Mouse (Mus musculus): Measurements from ENCODE around the gene 6430548M08Rik. TPM values are rescaled to one million over a fixed set of nuclear protein-coding genes. Genes with fewer than 3 reads are reported as not detected.

6430548M08Rik gene
- total RNA-seq, 1 experiment: 0.54 TPM

DNA sequence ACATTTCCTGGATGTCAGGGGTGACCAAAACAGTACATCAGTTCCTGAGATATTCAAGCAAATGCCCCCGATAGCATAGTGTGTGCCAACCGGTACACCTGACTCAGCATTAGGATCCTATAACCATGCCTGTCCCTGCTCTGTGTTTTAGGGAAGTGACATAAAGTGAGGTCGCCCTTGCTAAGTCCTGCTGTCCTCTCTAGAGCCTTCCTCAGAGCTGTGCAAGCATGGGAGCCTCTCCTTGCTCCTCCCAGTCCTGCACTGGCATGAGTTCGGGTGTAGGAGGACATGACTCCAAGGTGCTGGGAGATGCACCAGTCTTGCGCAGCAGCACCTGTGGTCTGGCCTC is 48.4 kb downstream of the 6430548M08Rik start:
- H3K27ac ChIP-seq (ENCODE audit: insufficient read depth, low read depth, low read length, poor library complexity, severe bottlenecking): no peak overlapping the region
- no peaks in the 10 kb centered on the region for H3K36me3 ChIP-seq (ENCODE audit: control insufficient read depth, insufficient read depth, low read length, poor library complexity, severe bottlenecking)
- DNase-seq (ENCODE audit: low read depth, low spot score): no peak
- H3K9me3 ChIP-seq (ENCODE audit: control insufficient read depth, insufficient read depth, low read depth, low read length): no peaks in the 10 kb centered on the region
- in situ Hi-C loops (cut with MboI; ENCODE audit: low sequenced_read_pairs in 2 of 2, unreplicated experiment in 2 of 2): no loop called here
- H3K9ac ChIP-seq (ENCODE audit: insufficient read depth, low read depth, low read length, poor library complexity, severe bottlenecking): no peak overlapping the region
- no peaks in the 10 kb centered on the region; a peak in 1 of 4 replicates for H3K4me1 ChIP-seq (ENCODE audit: control insufficient read depth in 2 of 2, insufficient read depth in 2 of 2, low read length in 2 of 2, poor library complexity in 1 of 2)
- TF ChIP-seq ZNF384 (IDR thresholded peaks at IDR 0.05; ENCODE audit: low read depth, low read length): no peak
- TF ChIP-seq CHD2 (IDR thresholded peaks at IDR 0.05; ENCODE audit: low read depth, low read length): no peak
- no peak for TF ChIP-seq MAFK (IDR thresholded peaks at IDR 0.05; ENCODE audit: insufficient read depth, low read depth, low read length)
- TF ChIP-seq ZC3H11A (IDR thresholded peaks at IDR 0.05; ENCODE audit: borderline replicate concordance, low read depth, low read length): no peak
- TF ChIP-seq HCFC1 (IDR thresholded peaks at IDR 0.05; ENCODE audit: borderline replicate concordance, insufficient read depth, low read length): no peak
- H3K4me3 ChIP-seq (ENCODE audit: insufficient read depth in 1 of 2, low read depth in 1 of 2, low read length in 2 of 2, poor library complexity in 1 of 2, severe bottlenecking in 1 of 2): no peak overlapping the region

GRCm38 (mm10) chr8:120163376-120163775 is 49.4 kb downstream of the 6430548M08Rik start:
- H3K27ac ChIP-seq (ENCODE audit: insufficient read depth, low read depth, low read length, poor library complexity, severe bottlenecking): no peak overlapping the region
- no peak for TF ChIP-seq ZC3H11A (IDR thresholded peaks at IDR 0.05; ENCODE audit: borderline replicate concordance, low read depth, low read length)
- no peak for TF ChIP-seq CHD2 (IDR thresholded peaks at IDR 0.05; ENCODE audit: low read depth, low read length)
- TF ChIP-seq MAFK (IDR thresholded peaks at IDR 0.05; ENCODE audit: insufficient read depth, low read depth, low read length): no peak

GRCm38 (mm10) chr8:120164026-120164425 is 50.1 kb downstream of the 6430548M08Rik start:
- no peaks in the 10 kb centered on the region; a peak in 1 of 4 replicates for H3K4me1 ChIP-seq (ENCODE audit: control insufficient read depth in 2 of 2, insufficient read depth in 2 of 2, low read length in 2 of 2, poor library complexity in 1 of 2)

More at GRCm38 (mm10) chr8:120163376-120163775, 49.4 kb downstream of the 6430548M08Rik start:
- no peaks in the 10 kb centered on the region for H3K9me3 ChIP-seq (ENCODE audit: control insufficient read depth, insufficient read depth, low read depth, low read length)
- no peaks in the 10 kb centered on the region; a peak in 1 of 4 replicates for H3K4me1 ChIP-seq (ENCODE audit: control insufficient read depth in 2 of 2, insufficient read depth in 2 of 2, low read length in 2 of 2, poor library complexity in 1 of 2)
- DNase-seq (ENCODE audit: low read depth, low spot score): no peak
- no peaks in the 10 kb centered on the region for H3K36me3 ChIP-seq (ENCODE audit: control insufficient read depth, insufficient read depth, low read length, poor library complexity, severe bottlenecking)
- in situ Hi-C loops (cut with MboI; ENCODE audit: low sequenced_read_pairs in 2 of 2, unreplicated experiment in 2 of 2): no loop called here
- H3K9ac ChIP-seq (ENCODE audit: insufficient read depth, low read depth, low read length, poor library complexity, severe bottlenecking): no peak overlapping the region
- H3K4me3 ChIP-seq (ENCODE audit: insufficient read depth in 1 of 2, low read depth in 1 of 2, low read length in 2 of 2, poor library complexity in 1 of 2, severe bottlenecking in 1 of 2): no peak overlapping the region

DNA sequence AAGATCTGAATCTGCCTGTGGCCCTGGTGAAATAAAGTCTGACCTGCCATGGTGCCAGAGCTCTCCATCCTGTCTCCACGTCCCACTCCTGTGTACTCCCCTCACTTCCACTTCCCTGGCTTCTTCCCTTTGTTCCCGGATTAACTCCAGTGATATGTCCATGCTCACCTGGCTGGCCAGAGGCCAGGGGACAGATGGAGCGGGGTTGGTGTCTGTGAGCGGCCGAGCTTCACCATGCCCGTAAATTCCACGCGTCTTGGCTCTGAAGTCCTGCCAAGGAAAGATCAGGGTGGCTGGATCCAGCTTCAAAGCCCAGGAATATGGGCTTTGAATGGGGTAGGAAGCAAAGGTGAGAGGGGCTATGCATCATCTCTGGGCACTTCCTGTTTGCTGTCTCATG is 53.2 kb downstream of the 6430548M08Rik start:
- Histone ChIP-seq H3K27ac (ENCODE audit: insufficient read depth, low read depth, low read length, poor library complexity, severe bottlenecking) (no peak overlapping the region), H3K4me3 (ENCODE audit: insufficient read depth in 1 of 2, low read depth in 1 of 2, low read length in 2 of 2, poor library complexity in 1 of 2, severe bottlenecking in 1 of 2) (no peak overlapping the region), H3K4me1 (ENCODE audit: control insufficient read depth in 2 of 2, insufficient read depth in 2 of 2, low read length in 2 of 2, poor library complexity in 1 of 2) (no peaks in the 10 kb centered on the region; a peak in 1 of 4 replicates), H3K9me3 (ENCODE audit: control insufficient read depth, insufficient read depth, low read depth, low read length) (no peaks in the 10 kb centered on the region), H3K36me3 (ENCODE audit: control insufficient read depth, insufficient read depth, low read length, poor library complexity, severe bottlenecking) (no peaks in the 10 kb centered on the region), H3K9ac (ENCODE audit: insufficient read depth, low read depth, low read length, poor library complexity, severe bottlenecking) (no peak overlapping the region)
- in situ Hi-C loops (cut with MboI; ENCODE audit: low sequenced_read_pairs in 2 of 2, unreplicated experiment in 2 of 2): no loop called here
- TF ChIP-seq HCFC1 (IDR thresholded peaks at IDR 0.05; ENCODE audit: borderline replicate concordance, insufficient read depth, low read length) (no peak), ZC3H11A (IDR thresholded peaks at IDR 0.05; ENCODE audit: borderline replicate concordance, low read depth, low read length) (no peak), MAFK (IDR thresholded peaks at IDR 0.05; ENCODE audit: insufficient read depth, low read depth, low read length) (no peak), ZNF384 (IDR thresholded peaks at IDR 0.05; ENCODE audit: low read depth, low read length) (no peak), CHD2 (IDR thresholded peaks at IDR 0.05; ENCODE audit: low read depth, low read length) (no peak)
- no peak for DNase-seq (ENCODE audit: low read depth, low spot score)

More at GRCm38 (mm10) chr8:120164026-120164425, 50.1 kb downstream of the 6430548M08Rik start:
- TF ChIP-seq MAFK (IDR thresholded peaks at IDR 0.05; ENCODE audit: insufficient read depth, low read depth, low read length) (no peak), HCFC1 (IDR thresholded peaks at IDR 0.05; ENCODE audit: borderline replicate concordance, insufficient read depth, low read length) (no peak), ZC3H11A (IDR thresholded peaks at IDR 0.05; ENCODE audit: borderline replicate concordance, low read depth, low read length) (no peak)
- in situ Hi-C loops (cut with MboI; ENCODE audit: low sequenced_read_pairs in 2 of 2, unreplicated experiment in 2 of 2): no loop called here
- H3K36me3 ChIP-seq (ENCODE audit: control insufficient read depth, insufficient read depth, low read length, poor library complexity, severe bottlenecking): no peaks in the 10 kb centered on the region
- no peak overlapping the region for H3K27ac ChIP-seq (ENCODE audit: insufficient read depth, low read depth, low read length, poor library complexity, severe bottlenecking)
- no peak overlapping the region for H3K9ac ChIP-seq (ENCODE audit: insufficient read depth, low read depth, low read length, poor library complexity, severe bottlenecking)
- no peak for DNase-seq (ENCODE audit: low read depth, low spot score)
- no peaks in the 10 kb centered on the region for H3K9me3 ChIP-seq (ENCODE audit: control insufficient read depth, insufficient read depth, low read depth, low read length)
- no peak overlapping the region for H3K4me3 ChIP-seq (ENCODE audit: insufficient read depth in 1 of 2, low read depth in 1 of 2, low read length in 2 of 2, poor library complexity in 1 of 2, severe bottlenecking in 1 of 2)

GRCm38 (mm10) chr8:120167821-120168220 is 53.9 kb downstream of the 6430548M08Rik start:
- in situ Hi-C loops (cut with MboI; ENCODE audit: low sequenced_read_pairs in 2 of 2, unreplicated experiment in 2 of 2): no loop called here
- Histone ChIP-seq H3K9me3 (ENCODE audit: control insufficient read depth, insufficient read depth, low read depth, low read length) (no peaks in the 10 kb centered on the region), H3K4me1 (ENCODE audit: control insufficient read depth in 2 of 2, insufficient read depth in 2 of 2, low read length in 2 of 2, poor library complexity in 1 of 2) (no peaks in the 10 kb centered on the region; a peak in 1 of 4 replicates), H3K27ac (ENCODE audit: insufficient read depth, low read depth, low read length, poor library complexity, severe bottlenecking) (no peak overlapping the region), H3K9ac (ENCODE audit: insufficient read depth, low read depth, low read length, poor library complexity, severe bottlenecking) (no peak overlapping the region), H3K36me3 (ENCODE audit: control insufficient read depth, insufficient read depth, low read length, poor library complexity, severe bottlenecking) (no peaks in the 10 kb centered on the region), H3K4me3 (ENCODE audit: insufficient read depth in 1 of 2, low read depth in 1 of 2, low read length in 2 of 2, poor library complexity in 1 of 2, severe bottlenecking in 1 of 2) (no peak overlapping the region)
- no peak for DNase-seq (ENCODE audit: low read depth, low spot score)
- TF ChIP-seq MAFK (IDR thresholded peaks at IDR 0.05; ENCODE audit: insufficient read depth, low read depth, low read length) (no peak), HCFC1 (IDR thresholded peaks at IDR 0.05; ENCODE audit: borderline replicate concordance, insufficient read depth, low read length) (no peak), ZC3H11A (IDR thresholded peaks at IDR 0.05; ENCODE audit: borderline replicate concordance, low read depth, low read length) (no peak), CHD2 (IDR thresholded peaks at IDR 0.05; ENCODE audit: low read depth, low read length) (no peak), ZNF384 (IDR thresholded peaks at IDR 0.05; ENCODE audit: low read depth, low read length) (no peak)
